Mouse (Mus musculus): ENCODE measurements around the gene Wdr37.

DNA sequence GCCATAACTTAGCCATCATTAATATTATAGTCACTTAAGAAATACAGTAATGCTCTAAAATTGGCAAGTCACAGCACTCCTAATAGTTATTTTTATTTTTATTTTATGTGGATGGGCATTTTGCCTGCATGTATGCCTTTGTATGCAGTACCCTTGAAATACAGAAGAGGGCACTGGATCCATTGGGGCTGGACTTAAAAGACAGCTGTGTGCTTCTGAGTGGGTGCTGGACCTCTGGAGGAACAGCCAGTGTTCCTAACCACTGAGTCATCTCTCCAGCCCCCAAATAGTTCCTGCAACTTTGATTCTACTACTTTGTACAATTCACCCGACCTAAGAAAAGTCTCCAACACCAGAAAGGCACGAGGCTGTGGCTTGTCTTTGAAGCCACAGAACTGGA, 24.0 kb downstream of the Wdr37 start:
- TF ChIP-seq CTCF (conservative IDR thresholded peaks at IDR 0.05; ENCODE audit: low read length), result peak; percentile 74
- TF ChIP-seq NANOG (IDR thresholded peaks at IDR 0.05; ENCODE audit: borderline replicate concordance, low read length), result no peak
- TF ChIP-seq POU5F1 (IDR thresholded peaks at IDR 0.05; ENCODE audit: borderline replicate concordance, low read length), result no peak

Data from E14TG2a.4 (cell line).